Mouse (Mus musculus): Measurements from ENCODE around the gene Macrod2.

The Macrod2 gene

DNA sequence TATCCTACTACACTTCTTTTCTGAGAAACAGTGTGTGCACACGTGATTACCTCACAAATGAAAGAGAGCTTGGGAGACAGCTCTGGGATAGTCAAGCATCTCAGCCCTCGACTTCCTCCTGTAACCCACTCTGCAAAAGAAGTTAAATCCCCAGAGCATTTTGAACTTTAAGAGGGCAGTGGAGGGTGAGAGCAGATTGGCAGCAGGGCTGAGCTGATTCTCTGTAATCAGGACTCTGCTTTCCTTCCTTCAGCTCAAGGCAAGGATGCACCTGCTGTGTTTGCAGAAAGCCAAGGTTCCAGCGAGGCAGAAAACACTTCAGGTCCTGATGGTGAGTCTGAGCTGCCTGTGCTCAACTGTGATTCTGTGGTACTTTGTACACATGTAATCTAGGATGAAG, 1978.9 kb downstream of the Macrod2 start:
- CTCF ChIA-PET, result no interaction called here

DNA sequence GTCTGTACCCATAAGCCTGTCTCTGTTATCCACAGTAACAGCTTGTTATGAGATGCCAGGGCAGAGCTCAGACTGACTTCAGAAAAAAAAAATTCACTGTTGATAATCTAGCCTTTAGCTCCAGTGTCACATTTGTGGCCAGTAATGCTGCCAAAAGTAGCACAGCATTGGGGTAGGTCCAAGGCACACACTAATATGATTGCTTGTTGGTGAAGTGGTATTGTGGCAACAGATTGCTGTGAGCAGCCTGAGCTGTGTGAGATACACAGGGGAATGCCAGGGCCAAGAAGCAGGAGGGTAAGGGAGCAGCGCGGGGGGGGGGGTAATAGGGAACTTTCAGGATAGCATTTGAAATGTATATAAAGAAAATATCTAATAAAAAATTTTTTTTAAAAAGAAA, 1985.5 kb downstream of the Macrod2 start:
- CTCF ChIA-PET, result no interaction called here

DNA sequence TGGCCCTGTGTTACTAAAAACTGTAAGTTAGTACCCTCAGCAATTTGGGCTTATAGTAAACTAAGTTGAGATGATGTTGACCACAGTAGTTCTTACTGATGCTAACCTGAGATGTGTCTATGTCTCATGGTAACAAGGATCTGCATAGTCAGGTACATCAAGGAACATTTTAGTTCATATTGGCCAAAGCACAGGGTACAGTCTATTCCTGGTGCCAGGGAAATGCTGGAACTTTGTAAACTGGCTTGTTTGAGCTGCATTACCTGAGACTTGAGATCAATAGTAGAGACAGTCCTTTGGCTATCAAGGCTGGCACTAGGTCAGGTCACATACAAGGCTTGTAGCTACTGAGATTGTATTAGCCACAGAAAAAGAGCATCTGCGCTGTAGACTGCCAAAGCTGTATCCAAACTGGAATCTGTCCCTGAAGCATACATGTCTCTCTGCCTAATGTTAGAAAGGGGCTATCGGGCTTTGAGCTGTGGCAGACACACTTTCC, 1986.0 kb downstream of the Macrod2 start:
- CTCF ChIA-PET, result no interaction called here

DNA sequence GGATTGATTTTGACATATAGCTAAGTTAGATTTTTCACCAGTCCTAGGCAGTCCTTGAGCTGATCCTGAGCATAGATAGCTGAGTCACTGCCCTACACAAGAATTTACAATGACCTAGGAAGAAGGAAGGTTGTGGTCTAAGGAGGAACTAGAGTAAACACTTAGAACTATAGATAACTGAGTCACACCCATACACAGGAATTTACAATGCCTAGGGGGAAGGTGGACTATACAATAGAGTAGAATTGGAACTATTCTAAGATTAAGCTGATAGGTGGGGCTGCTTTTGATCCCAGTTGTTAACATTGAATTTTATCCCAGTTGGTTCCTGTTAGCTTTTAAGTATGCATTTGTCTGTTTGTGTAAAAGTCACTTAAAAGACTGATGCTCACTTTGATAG, 1998.4 kb downstream of the Macrod2 start:
- CTCF ChIA-PET, result no interaction called here

DNA sequence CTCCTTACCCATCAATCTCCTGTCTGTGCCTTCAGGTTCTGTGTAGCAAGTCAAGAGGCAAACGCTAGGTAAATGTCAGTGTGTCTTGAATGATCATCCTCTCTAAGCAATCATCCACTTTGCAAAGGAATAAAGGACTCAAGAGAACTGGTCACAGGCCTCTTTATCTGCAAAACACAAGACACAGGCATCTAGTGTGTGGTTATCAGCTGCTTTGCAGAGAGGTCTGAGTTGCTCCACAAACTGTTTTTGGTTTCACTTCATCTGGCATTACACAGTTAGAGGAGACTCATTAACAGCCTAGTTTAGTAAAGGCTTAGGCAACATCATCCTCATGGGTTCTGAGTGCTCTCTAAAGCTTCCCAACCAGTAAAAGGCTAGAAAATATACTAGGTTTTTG, 2004.4 kb downstream of the Macrod2 start:
- CTCF ChIA-PET, result no interaction called here

DNA sequence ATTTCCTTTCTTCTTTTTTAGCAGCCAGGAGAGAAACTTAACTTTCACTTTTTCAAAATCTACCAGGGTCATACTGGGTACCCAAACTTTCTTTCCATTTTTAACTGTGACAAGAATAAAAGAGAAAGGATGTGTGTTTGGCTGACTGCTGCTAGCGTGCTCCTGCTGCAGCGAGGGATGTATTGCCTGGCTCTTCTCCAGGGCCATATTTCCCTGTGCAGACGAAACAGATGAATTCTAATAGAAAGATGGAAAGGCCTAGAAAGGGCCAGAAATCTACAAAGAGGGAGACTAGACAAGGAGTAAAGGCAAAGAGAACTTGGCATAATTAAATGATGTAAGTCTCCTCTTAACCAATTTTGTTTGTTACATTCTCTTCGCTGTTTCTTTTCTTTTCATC, 2005.7 kb downstream of the Macrod2 start:
- CTCF ChIA-PET, result no interaction called here

DNA sequence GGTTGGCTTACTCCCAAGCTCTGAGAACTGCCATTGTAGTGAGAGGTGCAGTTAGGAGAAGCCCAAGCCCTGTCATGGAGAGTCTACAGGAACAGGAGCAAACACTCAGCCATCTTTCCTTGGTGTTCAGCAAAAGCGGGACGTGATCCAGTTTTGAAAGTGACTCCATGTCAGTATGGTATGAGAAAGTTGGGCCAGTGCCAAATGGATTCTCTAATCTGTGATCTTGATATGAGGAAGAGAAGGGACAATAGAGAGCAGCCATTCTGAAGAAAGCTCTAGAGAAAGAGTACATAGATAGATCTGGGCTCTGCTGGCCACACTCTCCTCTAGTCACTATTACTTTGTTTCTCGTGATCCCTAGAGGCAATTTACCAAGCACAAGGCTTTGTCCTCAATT, 2006.2 kb downstream of the Macrod2 start:
- CTCF ChIA-PET, result no interaction called here

DNA sequence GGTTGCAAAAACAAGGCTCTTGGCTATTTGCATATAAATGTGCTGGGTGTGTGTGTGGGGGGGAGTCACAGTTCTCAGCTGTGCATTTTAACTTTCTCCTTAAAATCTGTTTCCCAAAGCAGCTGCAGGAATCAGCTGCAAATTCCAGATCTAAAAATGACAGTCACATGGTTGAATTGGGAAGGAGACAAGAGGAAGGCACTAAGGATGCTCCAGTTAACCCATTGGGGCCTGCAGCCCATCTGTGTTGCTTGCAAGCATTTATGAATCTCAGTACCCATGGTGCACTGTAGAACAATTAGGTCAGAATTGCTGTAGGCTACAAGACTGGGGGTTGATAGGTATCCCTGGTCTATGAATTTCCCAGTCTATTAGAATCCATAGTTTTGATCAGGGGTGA, 2008.3 kb downstream of the Macrod2 start:
- CTCF ChIA-PET, result no interaction called here

DNA sequence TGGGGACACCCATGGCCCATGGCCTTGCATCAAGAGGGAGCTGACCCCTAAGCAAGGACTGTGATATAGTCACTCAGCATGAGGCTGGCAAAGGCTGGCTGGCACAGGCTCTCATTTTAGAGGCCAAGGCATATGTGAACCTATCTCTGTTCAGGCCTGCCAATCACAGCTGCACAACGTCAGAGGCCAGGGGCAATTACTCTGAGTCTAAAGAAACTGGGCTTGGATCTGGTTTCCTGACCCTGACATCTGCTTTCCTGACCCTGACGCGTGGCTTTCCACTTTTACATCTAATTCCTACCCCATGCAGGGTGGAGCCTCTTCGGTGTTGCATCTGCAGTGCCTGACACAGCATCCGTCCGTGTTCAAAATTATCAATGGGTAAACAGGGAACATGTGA, 2009.2 kb downstream of the Macrod2 start:
- CTCF ChIA-PET, result no interaction called here

DNA sequence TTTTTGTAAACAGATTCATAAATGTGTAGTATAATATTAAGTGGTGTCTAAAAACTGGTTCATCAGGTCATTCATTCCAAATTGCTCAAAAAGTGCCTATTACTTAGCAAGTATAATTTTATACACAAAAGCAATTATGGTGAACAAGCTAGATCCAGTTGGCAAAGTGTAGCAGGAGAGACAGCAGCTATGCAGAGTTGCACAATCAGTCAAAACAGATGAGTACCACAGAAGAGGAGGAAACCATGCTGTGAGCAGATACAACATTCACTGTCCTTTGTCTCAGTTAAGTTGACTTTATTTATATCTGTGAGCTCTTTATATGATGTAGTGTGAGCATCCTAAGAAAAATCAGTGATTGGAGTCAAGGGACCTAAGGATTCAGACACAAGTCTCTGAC, 2012.2 kb downstream of the Macrod2 start:
- CTCF ChIA-PET, result no interaction called here

DNA sequence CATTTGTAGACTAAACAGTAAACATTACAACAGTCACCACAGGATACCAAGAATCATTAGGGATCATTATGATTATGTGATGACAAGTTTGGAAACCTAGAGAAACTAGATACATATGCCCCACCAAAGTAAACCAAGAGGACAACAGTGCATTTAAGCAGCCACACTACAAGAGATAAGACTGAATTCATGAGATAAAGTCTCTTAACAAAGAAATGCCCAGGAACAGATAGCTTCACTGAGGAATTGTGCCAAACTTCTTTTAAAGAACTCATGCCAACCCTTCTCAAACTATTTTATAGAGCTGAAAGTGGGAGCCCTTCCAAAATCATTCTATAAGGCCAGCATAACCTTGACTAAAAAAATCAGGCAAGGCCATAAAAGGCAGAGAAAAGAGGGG, 2015.0 kb downstream of the Macrod2 start:
- CTCF ChIA-PET, result no interaction called here

DNA sequence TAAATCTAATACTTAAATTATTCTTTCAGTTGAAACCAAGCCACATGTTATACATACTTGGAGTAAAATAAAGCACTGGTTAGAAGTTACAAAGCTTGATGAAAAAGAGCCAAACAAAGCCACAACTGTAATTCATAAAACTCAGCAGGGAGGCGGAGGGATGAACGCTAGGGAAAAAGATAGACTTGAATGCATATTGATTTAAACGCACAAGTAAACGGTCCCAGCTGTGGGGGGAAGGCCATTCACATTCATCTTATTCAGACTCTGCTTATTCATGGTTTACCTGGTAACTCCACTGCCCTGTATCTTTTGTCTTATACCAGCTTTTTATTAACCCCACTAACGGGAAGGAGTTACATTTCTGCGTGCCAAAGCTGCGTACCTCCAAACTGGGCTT, 2038.0 kb downstream of the Macrod2 start:
- CTCF ChIA-PET, result no interaction called here

DNA sequence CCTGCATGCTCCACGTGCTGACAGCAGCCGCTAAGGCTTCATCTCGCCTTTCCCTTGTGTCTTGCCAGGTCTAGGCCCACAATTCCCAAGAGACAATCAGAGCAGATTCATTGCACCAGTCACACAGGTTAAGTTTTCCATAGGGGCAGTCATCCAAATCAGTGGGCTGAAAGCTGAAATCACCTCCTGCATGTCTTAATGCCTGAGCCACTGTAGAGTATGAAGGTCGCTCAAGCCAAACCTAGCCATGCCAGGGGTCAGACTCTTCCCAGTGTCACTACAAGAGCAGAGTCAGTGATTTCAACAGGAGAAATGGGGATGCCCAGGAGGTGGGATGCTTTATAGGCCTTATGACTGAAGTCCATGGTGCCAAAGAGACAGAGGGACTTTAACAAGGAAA, 2039.6 kb downstream of the Macrod2 start:
- CTCF ChIA-PET, result no interaction called here

DNA sequence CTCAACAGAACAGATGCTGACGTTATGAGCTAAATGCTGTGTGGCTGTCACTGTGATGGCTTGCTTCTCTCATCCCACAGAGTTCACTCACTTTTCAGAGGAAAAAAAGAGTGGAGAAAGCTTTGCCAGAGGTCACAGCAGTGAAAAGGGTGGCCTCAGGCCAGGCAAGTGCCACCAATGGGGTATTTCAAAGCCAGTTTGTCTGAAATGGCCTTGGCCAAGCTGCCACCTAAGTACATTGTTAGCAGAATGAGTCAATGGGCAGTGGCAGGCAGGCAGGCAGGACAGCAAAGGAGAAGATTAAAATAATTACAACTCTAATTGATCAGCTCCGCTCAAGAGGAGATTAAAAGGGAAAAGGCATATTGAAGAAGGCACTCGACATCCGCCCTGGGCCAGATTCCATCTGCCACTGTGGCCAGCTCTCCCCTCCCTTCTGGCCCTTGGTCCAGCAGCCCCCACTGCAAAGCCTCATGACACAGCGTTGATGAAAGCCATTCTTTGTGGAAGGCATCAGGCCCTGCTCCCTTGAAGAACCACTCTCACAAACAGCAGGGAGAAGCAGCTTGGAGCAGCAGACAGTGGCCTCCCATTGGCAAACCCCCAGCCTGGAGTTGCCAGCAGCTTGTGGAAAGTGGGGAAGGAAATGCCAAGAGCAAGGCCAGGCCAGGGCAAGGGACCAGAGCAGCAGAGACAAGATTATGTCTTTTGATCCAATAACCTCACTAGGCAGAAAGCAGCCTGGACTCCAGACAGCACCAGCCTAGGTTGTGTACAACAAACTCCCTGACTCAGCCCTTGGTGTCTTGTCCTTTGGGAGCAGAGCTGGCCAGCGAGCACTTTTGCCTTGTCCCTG, 2042.7 kb downstream of the Macrod2 start:
- CTCF ChIA-PET, result no interaction called here

Measured in spleen, embryonic (tissue).